Mouse (Mus musculus): ENCODE measurements around the gene Mypn.

DNA sequence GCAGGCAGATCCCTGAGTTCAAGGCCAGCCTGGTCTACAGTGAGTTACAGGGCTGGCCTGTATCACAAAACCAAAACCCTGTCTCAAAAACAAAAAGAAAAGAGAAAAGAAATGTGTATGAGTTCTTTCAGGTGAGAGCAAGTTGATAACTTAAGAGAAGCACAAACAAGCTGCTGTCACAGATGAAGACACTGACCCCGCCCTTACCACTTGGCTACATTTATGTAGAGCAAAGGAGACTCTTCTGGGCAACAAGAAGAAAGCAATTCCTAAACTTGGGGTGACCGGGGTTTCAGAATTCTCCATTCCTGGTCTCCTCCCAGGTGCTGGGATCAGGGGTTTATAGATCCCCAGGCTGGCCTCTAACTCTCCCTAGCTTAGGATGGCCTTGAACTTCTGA lies 25.4 kb downstream of the Mypn start:
- TF ChIP-seq CTCF (IDR thresholded peaks at IDR 0.05; ENCODE audit: borderline replicate concordance, insufficient read depth, low read depth, low read length): no peak
- TF ChIP-seq POLR2A (IDR thresholded peaks at IDR 0.05; ENCODE audit: borderline replicate concordance, insufficient read depth, low read length): no peak

All from cerebellum, adult 2 months (tissue).